Mouse (Mus musculus): ENCODE data around the gene Shmt2. TPM values are rescaled to one million over a fixed set of nuclear protein-coding genes. Genes with fewer than 3 reads are reported as not detected.

Shmt2 gene
- 10 to 100 TPM; 46.8 to 47.1 TPM for total RNA-seq (2021)
- long read RNA-seq, experiment 1, transcript Shmt2-206 (12 exons, 2,238 nt), result minor isoform, 7 of 34 reads
- long read RNA-seq, experiment 1, transcript Shmt2-201 (12 exons, 2,289 nt), result major isoform, 15 of 34 reads
- long read RNA-seq, experiment 1, partial matches to known transcripts, result 5 of 34 reads
- long read RNA-seq, experiment 1, other reads (novel, unspliced or antisense), result 6 of 34 reads
- long read RNA-seq, experiment 2, transcript Shmt2-201 (12 exons, 2,289 nt), result major isoform, 16 of 28 reads
- long read RNA-seq, experiment 2, partial matches to known transcripts, result 5 of 28 reads
- long read RNA-seq, experiment 2, other reads (novel, unspliced or antisense), result 3 of 28 reads

GRCm38 (mm10) chr10:127522088-127522581 lies at the start of gene Shmt2:
Gene Shmt2, minus strand, starts transcription at chr10:127522444.
- peak; percentile 84 to 87 for DNase-seq

DNA sequence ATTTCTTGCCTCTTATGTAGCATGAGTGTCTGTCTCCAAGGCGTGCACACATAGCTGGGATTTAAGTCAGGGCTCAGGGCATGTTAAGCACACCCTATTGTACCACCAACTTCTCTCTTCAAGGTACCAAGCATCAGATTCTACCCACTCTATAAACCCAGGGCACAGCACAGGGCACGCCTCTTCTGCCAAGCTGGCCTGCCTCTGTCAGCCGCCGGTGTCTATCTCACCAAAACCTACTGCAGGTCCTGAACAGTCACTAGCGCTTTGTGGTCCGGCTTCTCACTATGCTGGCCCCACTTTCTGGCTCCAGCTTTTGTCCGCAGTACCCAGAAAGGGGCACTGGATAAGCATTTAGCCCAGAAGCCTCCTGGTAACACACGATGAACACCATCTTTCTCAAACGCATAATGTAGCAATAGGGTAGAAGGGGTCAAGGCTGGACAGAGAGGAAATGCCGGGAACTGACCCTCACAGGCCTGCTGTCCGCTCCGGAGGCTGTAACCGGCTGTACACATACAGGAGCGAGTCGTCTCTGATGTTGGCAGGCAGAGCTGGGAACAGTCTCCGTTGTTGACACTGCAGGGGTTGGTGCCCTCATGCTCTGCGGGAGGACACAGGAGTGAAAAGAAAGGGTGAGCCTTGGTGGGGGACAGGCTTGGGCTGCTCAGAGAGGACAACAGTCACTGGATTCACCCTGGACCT lies 48.8 kb upstream of the Shmt2 start:
- no peak for DNase-seq

GRCm38 (mm10) chr10:127570384-127570783 lies 48.1 kb upstream of the Shmt2 start:
- no peak for DNase-seq

DNA sequence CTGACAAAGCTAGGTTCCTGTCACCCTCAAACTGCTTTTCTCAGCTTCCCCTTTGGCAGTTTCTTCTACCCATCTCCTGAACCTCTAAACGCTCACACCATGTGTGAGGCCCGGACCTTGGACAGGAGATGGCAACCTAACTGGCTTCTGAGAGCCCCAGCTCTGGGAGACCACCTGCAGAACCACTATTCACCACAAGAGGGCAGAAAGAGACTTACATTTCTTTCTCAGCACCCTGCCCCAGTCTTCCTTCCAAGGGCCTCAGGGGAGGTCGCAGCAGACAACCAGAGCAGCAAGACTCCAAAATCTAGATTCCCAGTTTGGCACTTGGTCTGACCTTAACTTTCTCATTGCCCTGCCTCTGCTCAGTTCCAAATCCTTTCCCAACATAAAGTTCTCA lies 47.2 kb upstream of the Shmt2 start:
- DNase-seq, result peak; percentile 67 to 82

- DNase-seq, result peak; percentile 74 to 78
Measured at GRCm38 (mm10) chr10:127566553-127567326, 44.5 kb upstream of the Shmt2 start.

DNA sequence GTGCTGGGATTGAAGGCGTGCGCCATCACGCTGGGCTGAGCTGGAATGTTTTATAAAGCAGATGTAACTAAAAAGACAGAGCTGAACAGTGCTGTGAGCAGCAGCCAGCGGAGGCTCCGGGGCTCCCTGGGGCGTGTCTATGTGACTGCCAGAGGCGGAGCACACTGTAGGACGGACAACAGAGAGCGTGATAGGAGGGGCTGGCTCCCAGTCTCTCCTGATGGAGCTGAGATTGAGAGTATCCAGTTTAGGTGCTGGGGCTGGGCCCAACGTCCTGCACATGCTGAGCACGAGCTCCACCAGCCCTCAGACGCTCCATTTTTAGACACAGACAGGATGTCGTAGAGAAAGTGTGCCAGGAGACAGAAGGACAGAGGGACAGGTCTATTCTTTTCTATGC lies 42.1 kb upstream of the Shmt2 start:
- DNase-seq, result peak; percentile 56 to 61

DNA sequence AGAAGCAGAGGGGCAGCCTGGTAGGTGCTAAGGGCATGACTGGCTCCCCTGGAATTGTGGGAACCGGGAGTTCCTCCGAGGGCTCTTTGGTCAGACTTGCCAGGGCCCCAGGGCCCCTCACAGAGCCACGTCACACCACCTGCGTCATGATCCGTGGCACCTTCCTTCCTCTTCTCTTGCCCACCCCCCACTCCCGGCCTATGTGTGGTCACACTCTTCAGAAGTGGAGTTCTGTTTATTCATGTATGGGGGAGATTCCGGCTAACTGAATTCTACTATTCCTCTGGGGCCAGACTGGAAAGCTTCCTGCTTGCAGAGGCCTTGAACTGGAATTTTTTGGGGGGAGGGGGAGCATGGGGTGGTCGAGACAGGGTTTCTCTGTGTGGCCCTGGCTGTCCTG lies 41.6 kb upstream of the Shmt2 start:
- no peak for DNase-seq

DNA sequence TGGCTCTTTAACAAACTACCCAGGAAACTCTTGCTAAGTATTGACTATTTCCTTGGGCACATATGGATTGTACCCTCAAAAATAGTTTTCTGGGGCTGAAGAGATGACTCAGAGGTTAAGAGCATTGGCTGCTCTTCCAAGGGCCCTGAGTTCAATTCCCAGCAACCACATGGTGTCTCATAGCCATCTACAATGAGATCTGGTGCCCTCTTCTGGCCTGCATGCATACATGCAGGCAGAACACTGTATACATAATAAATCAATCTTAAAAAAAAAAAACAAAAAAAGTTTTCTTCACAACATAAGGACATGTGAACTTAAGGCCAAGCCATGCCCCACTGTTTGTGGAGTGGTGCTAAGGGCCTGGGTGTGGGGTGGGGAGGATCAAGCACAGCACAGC lies 38.9 kb upstream of the Shmt2 start:
- no peak for DNase-seq

DNA sequence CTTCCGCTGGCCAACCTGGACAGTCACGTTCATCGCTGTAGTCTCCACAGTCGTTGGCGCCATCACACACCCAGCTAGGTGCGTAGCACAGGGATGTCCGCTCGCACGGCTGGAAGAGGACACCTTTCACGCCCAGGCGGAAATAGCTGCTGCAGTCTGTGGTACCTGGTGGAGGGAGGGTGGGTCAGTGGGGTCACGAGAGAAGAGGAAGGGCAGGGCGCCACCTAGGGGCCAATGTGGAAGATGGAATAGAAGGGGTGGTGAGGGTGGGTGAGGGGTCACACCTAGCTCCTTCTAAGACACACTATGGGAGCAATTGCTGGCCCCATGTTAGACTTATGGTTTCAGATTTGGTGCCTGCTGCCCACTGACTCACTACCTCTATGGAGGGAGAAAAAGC lies 35.2 kb upstream of the Shmt2 start:
- no peak for DNase-seq

DNA sequence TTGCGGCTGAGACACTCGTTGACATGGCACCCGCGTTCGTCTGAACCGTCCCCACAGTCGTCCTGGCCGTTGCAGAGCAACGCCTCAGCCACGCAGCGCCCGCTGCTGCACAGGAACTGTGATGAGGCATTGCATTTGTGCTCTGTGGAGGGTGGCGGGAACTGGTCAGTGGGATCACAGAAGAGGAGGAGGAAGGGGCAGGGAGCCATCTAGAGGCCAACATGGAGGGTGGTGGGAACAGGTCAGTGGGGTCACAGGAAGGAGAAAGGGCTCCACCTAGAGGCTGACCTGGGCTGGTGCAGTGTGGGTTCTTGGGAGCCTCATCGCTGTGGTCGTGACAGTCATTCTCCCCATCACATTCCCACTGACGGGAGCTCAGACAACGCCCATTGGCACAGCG lies 33.5 kb upstream of the Shmt2 start:
- no peak for DNase-seq

- DNase-seq, result no peak
Measured at GRCm38 (mm10) chr10:127549892-127550291, 27.6 kb upstream of the Shmt2 start.

DNA sequence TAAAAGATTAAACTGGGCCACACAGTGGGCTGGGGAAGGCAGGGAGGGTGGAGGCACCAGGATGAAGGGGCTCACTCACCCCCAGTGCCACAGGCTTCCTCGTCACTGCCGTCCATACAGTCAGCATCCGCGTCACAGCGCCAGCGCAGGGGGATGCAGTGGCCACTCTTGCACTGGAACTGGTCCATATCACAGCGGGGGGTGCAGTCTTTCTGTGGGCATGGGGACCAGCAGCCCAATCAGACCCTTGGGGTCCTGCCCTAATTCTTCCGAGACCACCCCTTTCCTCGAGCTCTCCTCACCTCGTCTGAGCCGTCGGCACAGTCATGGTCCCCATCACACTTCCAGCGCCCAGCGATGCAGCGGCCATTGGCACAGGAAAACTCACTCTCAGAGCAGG lies 26.0 kb upstream of the Shmt2 start:
- DNase-seq, result no peak

DNA sequence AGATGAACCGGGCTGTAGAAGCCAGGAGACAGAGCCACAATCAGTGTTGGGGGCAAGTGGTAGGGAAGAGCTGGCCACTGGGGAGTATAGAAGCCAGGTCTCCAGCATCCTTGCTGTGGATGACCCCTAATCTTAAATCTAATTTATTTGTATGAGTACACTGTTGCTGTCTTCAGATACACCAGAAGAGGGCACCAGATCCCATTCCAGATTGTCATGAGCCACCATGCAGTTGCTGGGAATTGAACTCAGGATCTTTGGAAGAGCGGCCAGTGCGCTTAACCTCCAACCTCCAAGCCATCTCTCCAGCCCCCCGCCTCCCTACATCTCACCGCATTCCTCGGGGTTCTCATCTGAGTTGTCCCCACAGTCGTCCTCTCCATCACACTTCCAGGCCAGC lies 24.3 kb upstream of the Shmt2 start:
- no peak for DNase-seq

GRCm38 (mm10) chr10:127544375-127544774 lies 22.1 kb upstream of the Shmt2 start:
- peak; percentile 42 to 55 for DNase-seq

- no peak for DNase-seq
Measured at GRCm38 (mm10) chr10:127543916-127544315, 21.7 kb upstream of the Shmt2 start.

GRCm38 (mm10) chr10:127542720-127543119 lies 20.5 kb upstream of the Shmt2 start:
- DNase-seq, result no peak

- DNase-seq, result no peak
Measured at GRCm38 (mm10) chr10:127542084-127542483, 19.8 kb upstream of the Shmt2 start.

DNA sequence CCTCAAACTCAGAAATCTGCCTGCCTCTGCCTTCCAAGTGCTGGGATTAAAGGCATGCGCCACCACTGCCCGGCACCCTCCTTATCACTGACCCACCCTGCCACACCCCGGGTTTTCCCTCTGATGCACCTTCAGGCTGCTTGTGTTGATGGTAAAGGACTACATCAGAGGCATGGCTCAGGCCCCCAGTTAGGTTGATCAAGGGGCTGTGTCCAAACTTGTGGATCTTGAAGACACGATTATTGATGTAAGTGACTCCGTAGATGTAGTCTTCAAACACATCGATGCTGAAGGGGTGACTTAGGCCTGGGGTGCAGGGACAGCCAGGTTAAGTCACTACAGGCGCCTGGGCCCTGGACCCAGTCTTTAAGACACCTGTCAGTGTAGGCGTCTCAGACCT lies 19.3 kb upstream of the Shmt2 start:
- DNase-seq, result no peak

DNA sequence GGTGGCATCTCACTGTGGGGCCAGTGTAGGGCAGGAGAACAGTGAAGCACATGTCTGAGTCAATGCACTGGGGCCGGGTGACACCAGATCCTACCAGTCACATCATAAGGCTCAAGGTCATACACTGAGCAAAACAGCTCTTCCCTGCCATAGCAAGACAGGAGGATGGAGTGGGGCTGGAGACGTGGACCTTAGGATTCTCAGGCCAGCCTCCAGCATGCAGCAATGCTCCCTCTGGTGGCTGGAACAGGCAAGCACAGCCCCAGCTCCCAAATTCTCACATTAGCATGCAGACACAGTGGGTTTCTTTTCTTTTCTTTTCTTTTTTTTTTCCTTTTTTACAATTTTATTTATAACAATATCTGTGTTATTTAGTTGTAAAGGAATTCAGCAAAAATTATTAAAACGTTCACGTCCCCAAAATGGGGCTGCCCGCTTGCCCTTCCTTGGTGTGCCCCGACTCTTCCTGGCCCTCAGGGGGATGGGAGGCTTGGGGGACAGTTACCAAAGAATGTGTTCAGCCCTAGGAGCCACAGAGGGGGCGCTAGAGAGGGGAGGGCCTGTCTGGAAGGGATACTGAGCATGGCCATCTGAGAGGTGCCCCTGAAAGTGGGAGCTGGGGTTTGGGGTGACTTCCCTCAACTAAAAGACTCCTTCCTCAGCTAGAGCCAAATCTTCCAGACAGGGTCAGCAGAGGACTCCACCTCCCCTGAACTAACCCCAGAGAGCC lies 15.8 kb upstream of the Shmt2 start:
- DNase-seq, result peak; percentile 79 to 85

DNA sequence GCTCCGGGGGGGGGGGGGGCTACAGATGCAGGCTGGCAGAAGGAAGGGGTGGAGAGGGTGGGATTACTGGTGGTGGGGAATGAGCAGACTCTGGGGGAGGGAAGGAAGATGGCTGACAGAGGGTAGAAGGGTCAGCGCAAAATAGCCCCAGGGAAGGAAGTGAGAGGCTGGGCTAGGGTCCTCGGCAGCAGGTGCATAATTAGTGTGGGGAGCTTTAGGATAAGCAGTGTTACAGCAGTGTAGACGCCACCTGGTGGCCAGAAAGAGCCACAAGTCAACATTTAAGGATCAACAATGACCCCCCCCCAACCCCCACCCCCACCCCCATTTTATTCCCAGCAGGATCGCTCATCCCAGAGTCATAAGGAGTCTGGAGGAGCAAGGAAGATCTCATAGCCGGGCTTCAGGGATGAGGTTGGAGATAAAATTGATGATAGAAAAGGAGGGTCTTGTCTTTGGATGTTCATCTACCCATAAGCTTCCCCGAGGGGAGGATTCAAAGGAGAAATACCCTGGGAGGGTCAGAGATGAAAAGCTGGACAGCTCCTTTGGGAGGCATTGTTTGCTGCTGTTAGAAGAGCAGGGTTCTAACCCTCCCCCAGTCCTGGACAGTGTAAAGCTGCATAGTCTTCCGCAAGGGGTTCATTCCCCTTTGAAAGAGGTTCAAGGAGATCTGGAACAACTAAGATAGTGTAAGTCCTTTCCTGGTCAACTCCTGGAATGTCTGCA lies 14.5 kb upstream of the Shmt2 start:
- peak in 1 of 2 experiments; percentile 50 for DNase-seq

DNA sequence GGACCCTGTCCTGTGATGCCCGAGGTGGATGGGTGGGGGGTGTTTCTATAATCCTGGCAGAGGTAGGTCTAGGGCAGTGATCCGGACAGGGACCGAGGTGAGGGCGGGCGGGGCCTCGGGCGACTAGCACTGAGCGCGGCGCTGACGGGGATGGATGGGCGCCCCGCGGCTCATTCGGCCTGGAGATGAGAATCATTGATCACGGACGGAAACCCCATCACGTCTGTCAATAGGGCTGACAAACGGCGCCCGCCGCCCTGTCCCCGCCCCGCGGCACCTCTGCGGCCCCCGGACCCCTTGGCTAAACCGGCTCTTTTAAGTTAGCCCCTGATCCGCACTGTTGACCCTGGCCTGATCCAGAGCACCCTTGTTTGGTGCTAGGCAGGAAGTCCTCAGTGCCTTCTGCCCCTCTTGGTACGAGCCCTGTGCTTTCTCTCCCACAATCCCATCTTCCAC lies 12.7 kb upstream of the Shmt2 start:
- DNase-seq, result no peak
